Mouse (Mus musculus) hindbrain, embryonic 16.5 days (tissue): Measurements from ENCODE around the gene Grid1. TPM values are rescaled to one million over a fixed set of nuclear protein-coding genes. Genes with fewer than 3 reads are reported as not detected.

Experiments
- ATAC-seq: fragments of 200-750 bp; cut with Nextera tagmentation; 2 replicates; pipeline ENCODE4 v1.8.0; 2017; ENCODE audit warnings: moderate TSS enrichment, moderate library complexity
- H3K27ac ChIP-seq: fragments of 300-500 bp; sonication (generic); 2 replicates; pipeline ENCODE4 v1.5.1; 2014; ENCODE audit warnings: low read depth, mild to moderate bottlenecking, control low read depth, low read length, moderate library complexity
- H3K27me3 ChIP-seq: fragments of 300-500 bp; sonication (generic); replicated peaks from 2 replicates; pipeline ENCODE4 v1.6.1; 2014; ENCODE audit warnings: low read length; ENCODE audit not compliant: control insufficient read depth, insufficient read depth
- H3K36me3 ChIP-seq: fragments of 300-500 bp; sonication (generic); 2 replicates; pipeline ENCODE4 v1.6.1; 2014; ENCODE audit warnings: mild to moderate bottlenecking, low read length, moderate library complexity, mixed read lengths; ENCODE audit not compliant: control insufficient read depth, insufficient read depth
- H3K4me1 ChIP-seq: fragments of 300-500 bp; sonication (generic); 2 replicates; pipeline ENCODE4 v1.6.1; 2014; ENCODE audit warnings: low read depth, low read length; ENCODE audit not compliant: control insufficient read depth, insufficient read depth
- H3K4me2 ChIP-seq: fragments of 300-500 bp; sonication (generic); 2 replicates; pipeline ENCODE4 v1.6.1; 2014; ENCODE audit warnings: mild to moderate bottlenecking, low read length, control low read depth, moderate library complexity
- H3K4me3 ChIP-seq: fragments of 300-500 bp; sonication (generic); 2 replicates; pipeline ENCODE4 v1.5.1; 2014; ENCODE audit warnings: mild to moderate bottlenecking, low read length, control low read depth, moderate library complexity
- H3K9ac ChIP-seq: fragments of 300-500 bp; sonication (generic); 2 replicates; pipeline ENCODE4 v1.6.1; 2014; ENCODE audit warnings: low read depth, mild to moderate bottlenecking, control low read depth, low read length, moderate library complexity
- H3K9me3 ChIP-seq: fragments of 300-500 bp; sonication (generic); 2 replicates; pipeline ENCODE4 v1.6.1; 2014; ENCODE audit warnings: mild to moderate bottlenecking, low read length, moderate library complexity; ENCODE audit not compliant: control insufficient read depth
- WGBS: fragments of 180-500 bp; shearing (Covaris S2); extraction: QIAGEN DNeasy Blood & Tissue Kit; methylation state at CpG from one replicate; pipeline ENCODE4 v1.1.7; 2014; 5-methylcytosine and 5-hydroxymethylcytosine counted together
- polyA plus RNA-seq: library from polyadenylated mRNA; unstranded; fragments of >200 nt; fragmentation: Nextera tagmentation; extraction: Ambion mirVana; gene quantifications from 2 replicates; pipeline ENCODE4 v1.2.1, GENCODE M21; 2015

The Grid1 gene
- polyA plus RNA-seq, 1 experiment from 2014 or later = 7.1 TPM

GRCm38 (mm10) chr14:35358136-35358821, 538.4 kb downstream of the Grid1 start:
- WGBS = 44% methylated on average over 7 of the region's 7 CpGs
- Histone ChIP-seq H3K27me3 (no peaks in the 10 kb centered on the region), H3K9me3 (no peaks in the 10 kb centered on the region), H3K9ac (no peak overlapping the region), H3K27ac (no peak overlapping the region), H3K4me1 (peaks cover 4% of the 10 kb centered on the region; the same call in 1 of the 2 replicates), H3K36me3 (no peaks in the 10 kb centered on the region), H3K4me3 (no peak overlapping the region), H3K4me2 (no peak overlapping the region)
- ATAC-seq = peak; percentile 79; the same call in 1 of the 2 replicates

DNA sequence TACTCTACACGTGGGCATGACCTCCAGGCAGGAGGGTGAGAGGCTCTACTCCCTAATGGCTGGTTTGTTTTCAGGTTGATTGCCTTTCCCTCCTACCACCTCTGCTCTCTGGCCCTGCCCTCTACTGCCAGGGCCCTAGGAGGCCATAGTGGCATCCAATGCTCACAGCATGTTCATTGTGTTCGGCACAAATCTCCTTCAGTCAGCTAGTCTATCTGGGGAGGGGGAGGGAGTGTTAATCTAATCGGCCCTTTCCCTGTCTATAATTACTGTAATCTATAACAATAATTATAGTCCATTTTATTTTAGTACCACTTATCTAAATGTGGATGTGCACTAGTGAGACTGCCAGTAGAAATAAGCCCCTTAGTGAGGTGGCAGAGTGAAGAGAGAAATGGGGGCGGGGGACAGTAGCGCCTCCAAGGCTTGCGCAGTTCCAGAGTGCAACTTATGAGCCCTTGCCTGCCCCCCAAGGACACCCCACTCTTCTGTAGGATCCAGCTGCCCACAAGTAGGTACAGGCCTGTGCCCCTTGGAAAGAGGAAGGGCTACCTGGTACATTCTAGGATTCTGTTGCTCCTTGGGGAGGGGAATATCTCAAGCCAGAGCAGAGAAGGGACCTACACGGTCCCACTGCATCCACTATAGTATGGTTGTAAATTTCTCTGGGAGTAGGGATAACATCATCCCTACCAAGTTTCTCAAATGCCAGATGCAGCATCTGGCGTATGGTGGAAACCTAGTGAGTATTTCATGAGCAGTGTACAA, 545.5 kb downstream of the Grid1 start:
- Histone ChIP-seq H3K27me3 (no peaks in the 10 kb centered on the region), H3K36me3 (no peaks in the 10 kb centered on the region), H3K4me1 (no peaks in the 10 kb centered on the region), H3K4me3 (no peak overlapping the region), H3K27ac (no peak overlapping the region), H3K9ac (no peak overlapping the region), H3K9me3 (no peaks in the 10 kb centered on the region), H3K4me2 (no peak overlapping the region)
- WGBS = 64% methylated on average over 8 of the region's 8 CpGs
- peak; percentile 40; the same call in 1 of the 2 replicates for ATAC-seq

DNA sequence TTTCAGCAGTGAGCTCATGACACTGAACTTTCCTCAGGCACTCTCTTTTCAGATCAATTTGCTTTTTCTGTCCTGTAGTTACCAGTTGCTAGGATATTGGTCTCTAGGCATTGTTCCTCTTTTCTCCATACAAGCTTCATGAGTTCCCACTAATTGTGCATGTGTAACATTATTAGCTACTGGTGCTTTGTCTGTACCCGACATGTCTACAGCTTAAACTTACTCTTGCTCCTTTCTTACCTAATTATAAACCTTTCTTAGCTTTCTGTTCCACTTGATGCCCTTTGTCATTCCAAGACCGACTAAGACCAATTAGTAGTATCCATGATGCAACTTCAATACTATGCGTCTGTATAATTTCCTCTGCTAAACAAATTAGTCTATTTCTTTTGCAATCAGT, 554.5 kb downstream of the Grid1 start:
- H3K4me2 ChIP-seq = no peak overlapping the region
- no peak overlapping the region for H3K4me3 ChIP-seq
- WGBS = 65% methylated on average over 3 of the region's 3 CpGs
- H3K9me3 ChIP-seq = no peaks in the 10 kb centered on the region
- H3K27ac ChIP-seq = no peak overlapping the region
- no peak overlapping the region for H3K9ac ChIP-seq
- no peaks in the 10 kb centered on the region for H3K36me3 ChIP-seq
- ATAC-seq = no peak
- H3K4me1 ChIP-seq = no peaks in the 10 kb centered on the region
- no peaks in the 10 kb centered on the region for H3K27me3 ChIP-seq

DNA sequence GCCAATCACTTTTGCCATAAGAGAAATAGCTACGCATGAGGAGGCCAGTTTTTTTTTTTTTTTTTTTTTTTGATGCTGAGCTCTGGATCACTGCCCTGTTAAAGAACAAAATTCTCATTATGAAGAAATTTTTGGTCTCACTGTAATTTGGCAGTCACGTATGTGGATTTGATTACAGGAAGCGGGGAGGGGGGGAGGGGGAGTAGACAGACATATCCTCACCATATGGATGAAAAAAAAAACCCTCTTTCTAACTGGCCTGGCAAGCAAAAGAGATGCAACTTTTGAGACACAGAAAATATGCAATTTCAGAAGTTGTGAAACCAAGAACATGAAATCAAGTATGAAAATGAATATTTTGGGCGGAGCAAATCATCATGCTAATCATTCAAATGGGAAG, 573.7 kb downstream of the Grid1 start:
- ATAC-seq = no peak
- Histone ChIP-seq H3K4me2 (no peak overlapping the region), H3K9ac (no peak overlapping the region), H3K27ac (no peak overlapping the region), H3K36me3 (no peaks in the 10 kb centered on the region), H3K9me3 (no peaks in the 10 kb centered on the region), H3K4me3 (no peak overlapping the region), H3K4me1 (no peaks in the 10 kb centered on the region), H3K27me3 (no peaks in the 10 kb centered on the region)
- 85% methylated on average over 4 of the region's 4 CpGs for whole genome bisulfite sequencing

GRCm38 (mm10) chr14:35404249-35404908, 584.5 kb downstream of the Grid1 start:
- no peak overlapping the region for H3K4me2 ChIP-seq
- no peaks in the 10 kb centered on the region for H3K4me1 ChIP-seq
- no peaks in the 10 kb centered on the region for H3K27me3 ChIP-seq
- H3K9me3 ChIP-seq = no peaks in the 10 kb centered on the region
- ATAC-seq = peak; percentile 65
- 56% methylated on average over 3 of the region's 3 CpGs for WGBS
- H3K9ac ChIP-seq = no peak overlapping the region
- no peak overlapping the region for H3K4me3 ChIP-seq
- no peaks in the 10 kb centered on the region for H3K36me3 ChIP-seq
- H3K27ac ChIP-seq = no peak overlapping the region

DNA sequence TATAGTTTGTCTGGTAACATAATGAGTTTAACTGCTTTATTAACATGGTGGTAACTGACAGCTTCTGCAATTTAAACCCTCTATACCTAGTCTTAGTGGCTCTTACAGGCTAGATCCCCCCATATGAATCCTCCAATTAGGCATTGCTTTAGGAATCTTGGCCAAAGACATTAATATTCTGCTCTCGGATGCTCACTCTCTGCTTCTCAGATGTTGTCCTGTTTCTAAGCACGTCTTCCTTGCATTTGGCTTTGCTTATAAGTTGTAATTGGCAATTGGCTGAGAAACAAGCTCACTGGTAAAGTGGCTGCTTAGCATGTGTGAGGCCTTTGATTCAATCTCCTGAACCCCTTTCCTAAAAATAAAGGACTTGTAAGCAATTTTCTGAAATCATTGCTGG, 610.4 kb downstream of the Grid1 start:
- Histone ChIP-seq H3K36me3 (no peaks in the 10 kb centered on the region), H3K27ac (no peak overlapping the region), H3K4me3 (no peak overlapping the region), H3K9me3 (no peaks in the 10 kb centered on the region), H3K4me1 (no peaks in the 10 kb centered on the region), H3K27me3 (no peaks in the 10 kb centered on the region), H3K9ac (no peak overlapping the region), H3K4me2 (no peak overlapping the region)
- 76% methylated on average over 2 of the region's 2 CpGs for WGBS
- ATAC-seq = no peak

- H3K9me3 ChIP-seq = no peaks in the 10 kb centered on the region
- no peaks in the 10 kb centered on the region for H3K4me1 ChIP-seq
- H3K27me3 ChIP-seq = no peaks in the 10 kb centered on the region
- 85% methylated on average over 7 of the region's 7 CpGs for WGBS
- no peak for ATAC-seq
- no peak overlapping the region for H3K4me2 ChIP-seq
- no peak overlapping the region for H3K4me3 ChIP-seq
- no peak overlapping the region for H3K27ac ChIP-seq
- no peak overlapping the region for H3K9ac ChIP-seq
- H3K36me3 ChIP-seq = no peaks in the 10 kb centered on the region
Measured at GRCm38 (mm10) chr14:35453702-35454101, 633.8 kb downstream of the Grid1 start.

DNA sequence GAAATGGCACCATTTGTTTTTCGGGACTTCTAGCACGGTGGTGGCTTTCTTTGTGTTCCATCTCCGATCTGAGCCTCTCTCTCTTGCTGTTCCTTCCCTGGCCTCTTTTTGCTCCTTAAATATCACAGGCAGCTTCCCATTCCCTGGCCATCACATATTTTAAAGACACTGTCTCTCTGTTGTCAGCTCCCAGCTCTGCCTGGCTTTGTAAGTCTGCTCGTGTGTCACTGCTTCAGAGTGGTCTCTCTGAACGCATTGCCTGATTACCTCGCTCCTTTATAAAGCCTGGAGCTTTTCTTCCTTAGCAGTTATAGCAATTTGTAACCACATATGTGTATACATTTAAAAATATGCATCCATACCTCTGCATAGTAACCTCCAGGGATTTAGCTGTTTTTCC, 648.3 kb downstream of the Grid1 start:
- no peak overlapping the region; the same call in 1 of the 2 replicates for H3K9ac ChIP-seq

GRCm38 (mm10) chr14:35486017-35486416, 666.1 kb downstream of the Grid1 start:
- H3K9ac ChIP-seq = no peak overlapping the region
- no peak overlapping the region for H3K27ac ChIP-seq
- no peaks in the 10 kb centered on the region for H3K4me1 ChIP-seq
- H3K4me3 ChIP-seq = no peak overlapping the region
- WGBS = 88% methylated on average over 2 of the region's 2 CpGs
- no peaks in the 10 kb centered on the region for H3K9me3 ChIP-seq
- no peaks in the 10 kb centered on the region for H3K27me3 ChIP-seq
- no peak for ATAC-seq
- no peaks in the 10 kb centered on the region for H3K36me3 ChIP-seq
- no peak overlapping the region for H3K4me2 ChIP-seq

More for the DNA sequence above, 648.3 kb downstream of the Grid1 start:
- H3K4me2 ChIP-seq = no peak overlapping the region
- H3K4me1 ChIP-seq = no peaks in the 10 kb centered on the region
- ATAC-seq = 0 out of 2 replicates have a peak, but pooled peaks have one; percentile 17
- H3K4me3 ChIP-seq = no peak overlapping the region
- H3K36me3 ChIP-seq = no peaks in the 10 kb centered on the region
- 0 out of 2 replicates have a peak overlapping the region, but pooled peaks have one; percentile 48 for H3K27ac ChIP-seq
- H3K9me3 ChIP-seq = no peaks in the 10 kb centered on the region
- no peaks in the 10 kb centered on the region for H3K27me3 ChIP-seq
- 62% methylated on average over 6 of the region's 6 CpGs for WGBS
